Mouse (Mus musculus): Measurements from ENCODE around the gene Lrsam1.
"Not testable (repeated sequence)": the region's sequence is repeated elsewhere in the genome, so short reads cannot be mapped to it uniquely, and the experiment has no call there.

The Lrsam1 gene

GRCm38 (mm10) chr2:32961192-32961995 lies at the start of gene Lrsam1, which contains the start of gene Rpl12:
Gene Lrsam1 (minus strand): TSS chr2:32961614.
Gene Rpl12 (plus strand): TSS chr2:32961559.
- DNase-seq (ENCODE audit: inconsistent age in 2 of 2, low spot score in 1 of 2) = peak; percentile 95 to 99

- DNase-seq (ENCODE audit: inconsistent age in 2 of 2, low spot score in 1 of 2) = not testable (repeated sequence)
These were observed 47.6 kb upstream of the Lrsam1 start for GRCm38 (mm10) chr2:33009055-33009454.

DNA sequence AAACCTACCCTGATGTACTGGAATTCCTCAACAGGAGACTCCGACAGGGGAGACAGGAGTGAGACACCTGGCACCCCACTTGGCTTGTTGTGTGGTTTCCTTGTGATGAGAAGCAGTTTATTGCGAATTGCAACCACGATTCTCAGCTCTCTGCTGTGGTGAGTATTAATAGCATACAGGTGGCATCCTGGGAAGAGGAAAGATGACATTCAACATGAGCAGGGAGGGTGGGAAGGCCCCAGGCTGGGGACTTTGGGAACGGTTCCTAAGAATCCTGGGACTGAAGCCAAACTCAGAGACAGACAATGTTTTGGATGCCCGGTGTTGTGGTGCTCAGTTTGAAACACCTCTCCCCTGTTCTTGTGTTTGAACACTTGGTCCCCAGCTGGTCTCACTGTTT lies 43.6 kb upstream of the Lrsam1 start:
- no peak for DNase-seq (ENCODE audit: inconsistent age in 2 of 2, low spot score in 1 of 2)

DNA sequence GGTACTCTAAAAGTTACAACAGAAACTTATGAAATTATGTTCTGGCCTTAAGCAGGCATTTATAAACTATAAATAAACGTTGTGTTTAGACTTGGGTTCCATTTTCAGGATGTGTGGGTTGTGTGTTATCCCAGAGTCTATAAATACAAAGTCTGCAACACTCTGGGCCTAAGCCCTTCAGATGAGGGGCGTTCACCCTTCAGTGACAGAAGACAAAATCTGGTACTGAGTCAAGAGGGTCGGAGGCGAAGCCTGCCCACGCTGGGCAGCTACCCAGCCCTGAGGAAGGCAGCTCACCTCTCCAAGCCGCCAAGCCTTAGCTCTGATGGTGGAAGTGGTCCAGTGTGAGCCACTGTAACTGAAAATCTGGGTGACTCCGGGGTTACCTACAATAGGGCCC lies 40.7 kb upstream of the Lrsam1 start:
- no peak for DNase-seq (ENCODE audit: inconsistent age in 2 of 2, low spot score in 1 of 2)

DNA sequence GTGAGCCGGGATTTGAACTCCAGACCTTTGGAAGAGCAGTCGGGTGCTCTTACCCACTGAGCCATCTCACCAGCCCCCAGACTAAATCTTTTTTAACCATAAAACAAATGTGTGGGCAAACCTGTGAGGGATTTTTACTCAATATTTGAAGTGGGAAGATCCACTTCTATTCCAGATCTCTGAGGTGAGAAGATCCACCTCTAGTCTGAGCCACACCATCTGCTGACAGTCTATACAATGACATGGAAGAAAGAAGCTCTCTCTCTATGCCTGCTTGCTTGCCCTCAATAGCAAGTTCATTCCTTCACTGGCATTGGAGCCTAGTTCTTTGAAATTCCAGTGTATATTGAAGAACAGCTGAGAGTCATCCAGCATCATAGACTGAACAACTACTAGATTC lies 38.3 kb upstream of the Lrsam1 start:
- DNase-seq (ENCODE audit: inconsistent age in 2 of 2, low spot score in 1 of 2) = no peak

GRCm38 (mm10) chr2:32997792-32998191 lies 36.4 kb upstream of the Lrsam1 start:
- no peak for DNase-seq (ENCODE audit: inconsistent age in 2 of 2, low spot score in 1 of 2)

DNA sequence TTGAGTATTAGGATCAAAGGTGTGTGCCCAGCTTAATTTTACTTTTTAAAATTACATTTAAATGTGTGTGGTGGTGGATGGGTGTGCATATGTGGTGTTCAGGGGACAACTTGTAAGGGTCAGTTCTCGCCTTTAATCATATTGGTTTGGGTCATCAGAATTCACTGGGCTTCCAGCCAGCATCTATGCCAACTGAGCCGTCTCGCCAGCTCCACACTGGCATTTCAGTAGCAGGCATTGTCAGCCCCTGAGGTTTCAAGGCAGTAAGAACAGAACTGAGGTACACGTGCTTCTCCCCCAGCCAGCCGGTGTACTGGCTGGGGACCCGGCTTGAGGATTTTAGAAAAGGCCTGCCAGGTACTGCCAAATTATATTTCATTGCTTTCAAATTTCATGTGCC lies 35.7 kb upstream of the Lrsam1 start:
- no peak for DNase-seq (ENCODE audit: inconsistent age in 2 of 2, low spot score in 1 of 2)

- no peak for DNase-seq (ENCODE audit: inconsistent age in 2 of 2, low spot score in 1 of 2)
These were observed 30.7 kb upstream of the Lrsam1 start for GRCm38 (mm10) chr2:32992130-32992529.

- DNase-seq (ENCODE audit: inconsistent age in 2 of 2, low spot score in 1 of 2) = peak in 1 of 2 experiments; percentile 52
These were observed 28.9 kb upstream of the Lrsam1 start for GRCm38 (mm10) chr2:32990167-32990832.

DNA sequence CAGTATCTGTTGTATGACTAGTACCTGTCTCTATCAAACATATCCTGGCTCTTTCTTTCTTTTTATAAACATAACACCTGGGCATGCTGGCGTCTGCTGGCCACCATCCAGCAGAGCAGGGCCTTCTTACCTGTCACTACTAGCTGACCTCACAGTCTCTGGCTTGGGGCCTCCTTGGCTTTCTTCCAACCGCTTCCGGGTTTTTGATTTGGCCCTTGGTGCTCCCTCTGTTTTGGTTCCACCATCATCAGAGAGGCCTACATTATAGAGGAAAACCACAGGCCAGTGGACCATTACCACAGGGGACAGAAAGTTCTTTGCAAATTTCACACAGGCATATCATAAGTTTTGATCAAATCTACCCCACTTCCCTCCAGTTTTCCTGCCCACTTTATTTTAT lies 28.0 kb upstream of the Lrsam1 start:
- DNase-seq (ENCODE audit: inconsistent age in 2 of 2, low spot score in 1 of 2) = no peak

GRCm38 (mm10) chr2:32985844-32986243 lies 24.4 kb upstream of the Lrsam1 start:
- DNase-seq (ENCODE audit: inconsistent age in 2 of 2, low spot score in 1 of 2) = no peak

GRCm38 (mm10) chr2:32983617-32984016 lies 22.2 kb upstream of the Lrsam1 start:
- peak in 1 of 2 experiments; percentile 52 for DNase-seq (ENCODE audit: inconsistent age in 2 of 2, low spot score in 1 of 2)

- DNase-seq (ENCODE audit: inconsistent age in 2 of 2, low spot score in 1 of 2) = peak in 1 of 2 experiments; percentile 72
These were observed 21.3 kb upstream of the Lrsam1 start for GRCm38 (mm10) chr2:32982700-32983099.

DNA sequence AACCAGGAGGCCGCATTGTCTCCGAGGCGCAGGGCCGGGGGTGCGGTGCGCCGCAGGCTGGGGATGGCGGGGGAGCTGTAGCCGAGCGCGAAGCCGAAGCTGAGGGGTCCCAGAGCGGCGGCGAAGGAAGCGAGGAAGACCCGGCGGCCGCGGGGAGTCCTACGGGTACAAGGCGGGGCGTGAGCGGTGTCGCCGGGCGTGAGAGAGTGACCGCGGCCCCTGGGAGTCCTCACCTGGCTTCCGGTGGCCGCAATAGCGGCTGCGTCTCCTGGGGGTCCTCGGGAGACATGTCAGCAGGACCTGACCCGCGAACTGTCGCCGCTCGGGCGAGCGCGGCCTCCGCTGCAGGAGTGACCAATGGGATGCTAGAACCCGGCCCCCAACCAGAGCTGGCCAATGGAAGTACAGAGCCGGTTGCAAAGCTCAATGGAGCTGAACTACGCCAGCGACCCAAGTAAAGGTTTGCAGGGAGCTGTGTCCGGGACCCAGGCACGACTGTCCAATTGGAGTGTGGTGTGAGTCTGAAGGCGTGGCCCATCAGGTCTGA lies 20.4 kb upstream of the Lrsam1 start, which contains the start of gene Slc2a8:
Slc2a8 (minus strand) TSS at position 359 of the 547 bp plus-strand sequence.
- DNase-seq (ENCODE audit: inconsistent age in 2 of 2, low spot score in 1 of 2) = peak; percentile 95 to 97

DNA sequence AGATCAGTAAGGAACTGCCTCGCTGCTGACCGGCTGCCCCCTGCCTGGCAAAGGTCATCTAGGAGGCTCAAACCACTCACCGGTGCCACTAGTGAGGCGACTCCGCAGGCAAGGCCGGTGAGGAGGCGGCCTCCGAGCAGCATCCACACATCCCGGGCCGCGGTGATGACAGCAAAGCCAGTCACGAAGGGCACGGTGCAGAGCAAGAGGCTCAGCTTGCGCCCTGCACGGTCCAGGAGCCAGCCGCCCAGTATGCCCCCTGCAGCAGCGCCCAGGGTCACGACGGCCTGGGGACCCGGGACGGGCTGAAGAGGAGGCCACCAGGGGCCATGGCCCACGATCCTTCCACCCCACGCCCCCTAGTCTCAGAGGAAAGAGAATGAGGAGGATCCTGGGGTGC lies 19.9 kb upstream of the Lrsam1 start:
- DNase-seq (ENCODE audit: inconsistent age in 2 of 2, low spot score in 1 of 2) = peak; percentile 58 to 82

DNA sequence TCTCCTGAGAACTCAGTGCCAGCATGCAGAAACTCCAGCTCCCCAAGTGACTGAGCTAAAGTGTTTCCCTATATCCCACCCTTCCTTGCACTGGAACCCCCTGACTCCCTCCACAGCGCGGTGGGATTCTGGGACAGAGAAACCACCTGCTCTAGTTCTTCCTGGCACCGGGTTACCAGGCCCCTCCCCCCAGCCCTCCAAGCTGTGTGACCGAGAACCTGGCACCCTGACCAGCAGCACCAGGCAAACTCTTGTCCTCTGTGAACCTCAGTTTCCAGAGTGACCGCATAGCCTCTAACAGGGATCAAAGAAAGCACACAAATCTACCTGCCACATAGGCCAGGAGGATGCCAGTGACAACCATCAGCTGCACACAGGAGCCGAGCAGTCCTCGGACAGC lies 18.3 kb upstream of the Lrsam1 start:
- DNase-seq (ENCODE audit: inconsistent age in 2 of 2, low spot score in 1 of 2) = no peak

DNA sequence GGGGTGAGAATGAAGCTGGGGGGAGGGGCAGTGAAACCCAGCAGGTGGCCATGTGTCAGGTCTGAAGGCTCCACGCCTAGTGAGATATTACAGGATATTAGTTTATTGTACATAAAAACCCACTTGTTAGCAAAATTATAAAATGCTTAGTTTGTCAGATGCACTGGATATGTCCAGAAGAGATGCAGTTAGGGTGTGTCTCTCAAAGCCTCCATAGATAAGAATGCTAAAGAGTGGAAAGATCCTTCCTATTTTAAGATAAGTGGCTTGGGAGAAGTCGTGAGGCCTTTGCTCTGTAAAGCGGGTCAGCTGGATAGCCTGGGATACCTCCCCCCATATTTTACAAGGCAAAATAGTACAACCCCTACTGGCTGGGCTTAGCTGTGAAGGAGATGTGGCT lies 17.3 kb upstream of the Lrsam1 start:
- no peak for DNase-seq (ENCODE audit: inconsistent age in 2 of 2, low spot score in 1 of 2)

DNA sequence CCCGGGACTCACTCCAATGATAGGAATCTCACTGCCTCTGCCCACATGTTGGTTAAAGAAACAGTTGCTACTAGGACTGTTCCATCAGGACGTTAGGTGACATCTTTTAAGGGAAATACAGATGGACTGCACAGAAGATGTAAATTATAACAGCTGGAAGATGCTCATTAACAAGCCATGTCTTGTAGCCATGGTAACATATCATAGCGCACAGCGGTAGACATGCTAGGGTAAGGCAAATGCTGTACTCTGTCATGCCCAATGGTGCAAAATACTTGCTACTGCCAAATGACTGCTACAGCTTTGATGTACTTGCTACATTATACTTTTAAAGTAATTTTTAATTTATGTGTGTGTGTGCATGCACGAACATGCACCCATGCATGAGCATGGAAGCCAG lies 15.7 kb upstream of the Lrsam1 start:
- DNase-seq (ENCODE audit: inconsistent age in 2 of 2, low spot score in 1 of 2) = no peak

- DNase-seq (ENCODE audit: inconsistent age in 2 of 2, low spot score in 1 of 2) = no peak
These were observed 12.8 kb upstream of the Lrsam1 start for GRCm38 (mm10) chr2:32974216-32974615.

DNA sequence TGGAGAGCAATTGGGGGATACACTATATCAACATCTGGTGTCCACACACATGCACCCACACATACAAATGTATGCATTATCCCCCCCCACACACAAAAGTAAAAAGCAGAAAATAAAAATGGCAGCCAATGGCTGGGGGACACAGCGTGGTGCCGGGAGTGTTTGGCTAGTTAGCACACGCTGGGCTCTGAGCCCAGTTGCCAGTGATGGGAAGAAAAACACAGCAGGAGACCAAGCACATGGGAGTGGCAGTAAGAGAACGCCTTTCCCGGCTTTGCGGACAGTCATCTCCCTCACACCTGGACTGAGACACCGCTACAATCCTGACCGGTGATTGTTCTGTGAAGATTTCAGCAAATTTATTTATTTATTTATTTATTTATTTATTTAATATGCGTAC lies 9.8 kb upstream of the Lrsam1 start:
- no peak for DNase-seq (ENCODE audit: inconsistent age in 2 of 2, low spot score in 1 of 2)

GRCm38 (mm10) chr2:32969326-32969725 lies 7.9 kb upstream of the Lrsam1 start:
- no peak for DNase-seq (ENCODE audit: inconsistent age in 2 of 2, low spot score in 1 of 2)

GRCm38 (mm10) chr2:32968024-32968614 lies 6.7 kb upstream of the Lrsam1 start:
- no peak for DNase-seq (ENCODE audit: inconsistent age in 2 of 2, low spot score in 1 of 2)
